Mouse (Mus musculus): ENCODE data around the gene Emsy.

DNA sequence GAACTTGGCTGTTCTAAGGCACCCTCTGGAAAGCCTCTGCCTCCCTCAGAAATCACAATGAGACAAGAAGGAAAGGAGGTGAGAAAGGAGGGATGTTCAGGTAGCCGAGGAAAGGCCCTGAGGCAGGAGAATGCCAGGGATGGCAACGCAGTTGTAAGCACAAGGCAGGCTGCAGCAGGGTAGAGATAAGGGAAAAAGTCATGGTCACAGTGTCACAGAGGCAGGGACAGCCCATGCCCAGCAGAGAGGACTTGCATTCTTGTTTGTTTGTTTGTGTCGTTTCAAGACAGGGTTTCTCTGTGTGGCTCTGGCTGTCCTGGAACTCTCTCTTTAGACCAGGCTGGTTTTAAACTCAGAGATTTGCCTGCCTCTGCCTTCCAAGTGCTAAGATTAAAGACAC, 105.5 kb downstream of the Emsy start:
- no peak for TF ChIP-seq POLR2A (IDR thresholded peaks at IDR 0.05; ENCODE audit: insufficient read depth, low read depth, low read length)
- TF ChIP-seq EP300 (IDR thresholded peaks at IDR 0.05; ENCODE audit: insufficient read depth, low read depth, low read length), result no peak
- TF ChIP-seq CTCF (IDR thresholded peaks at IDR 0.05), result no peak
